Mouse (Mus musculus): ENCODE results near the gene Rnf5.

- TF ChIP-seq FLI1 (IDR thresholded peaks at IDR 0.05; ENCODE audit: low read length) (no peak), GATA1 (IDR thresholded peaks at IDR 0.05; ENCODE audit: borderline replicate concordance, low read length) (no peak)
These were observed 2.9 kb upstream of the Rnf5 start for GRCm38 (mm10) chr17:34606186-34607039.

Data from megakaryocyte, embryonic 14.5 days (primary cell).